Mouse (Mus musculus) lung, embryonic 15.5 days (tissue): Measurements from ENCODE around the gene Chrm3. TPM values are rescaled to one million over a fixed set of nuclear protein-coding genes. Genes with fewer than 3 reads are reported as not detected.
A peak's percentile ranks its signal among the peaks of the same experiment; 100 is the strongest.
"Not testable (repeated sequence)": the region's sequence is repeated elsewhere in the genome, so short reads cannot be mapped to it uniquely, and the experiment has no call there.

ENCODE experiments used
- ATAC-seq: fragments of 200-750 bp; cut with Nextera tagmentation; 2 replicates; pipeline ENCODE4 v1.8.0; 2017; ENCODE audit warnings: moderate number of reproducible peaks, borderline replicate concordance; ENCODE audit not compliant: low FRiP score, low TSS enrichment; ENCODE audit errors: extremely low read depth
- H3K27ac ChIP-seq: fragments of 300-500 bp; sonication (generic); 2 replicates; pipeline ENCODE4 v1.5.1; 2015; ENCODE audit warnings: moderate library complexity, mild to moderate bottlenecking, inconsistent platforms
- H3K27me3 ChIP-seq: fragments of 300-500 bp; sonication (generic); 2 replicates; pipeline ENCODE4 v1.6.1; 2015; ENCODE audit warnings: inconsistent platforms
- H3K36me3 ChIP-seq: fragments of 300-500 bp; sonication (generic); 2 replicates; pipeline ENCODE4 v1.6.1; 2015; ENCODE audit warnings: inconsistent platforms
- H3K4me1 ChIP-seq: fragments of 300-500 bp; sonication (generic); 2 replicates; pipeline ENCODE4 v1.6.1; 2015; ENCODE audit warnings: inconsistent platforms
- H3K4me2 ChIP-seq: fragments of 300-500 bp; sonication (generic); 2 replicates; pipeline ENCODE4 v1.6.1; 2015; ENCODE audit warnings: inconsistent platforms, mild to moderate bottlenecking, moderate library complexity
- H3K4me3 ChIP-seq: fragments of 300-500 bp; sonication (generic); 2 replicates; pipeline ENCODE4 v1.5.1; 2015; ENCODE audit warnings: mild to moderate bottlenecking, inconsistent platforms
- H3K9ac ChIP-seq: fragments of 300-500 bp; sonication (generic); 2 replicates; pipeline ENCODE4 v1.6.1; 2015; ENCODE audit warnings: inconsistent platforms
- H3K9me3 ChIP-seq: fragments of 300-500 bp; sonication (generic); 2 replicates; pipeline ENCODE4 v1.6.1; 2016; ENCODE audit warnings: inconsistent platforms
- WGBS: fragments of 180-500 bp; shearing (Covaris S2); methylation state at CpG from one replicate; pipeline ENCODE4 v1.1.7; 2015; 5-methylcytosine and 5-hydroxymethylcytosine counted together
- microRNA-seq: library from miRNA; unstranded; fragments of <30 nt; microRNA quantifications from one replicate; pipeline ENCODE4, GENCODE M21; 2016
- polyA plus RNA-seq: library from polyadenylated mRNA; unstranded; fragments of >200 nt; fragmentation: Nextera tagmentation; extraction: Ambion mirVana; gene quantifications from 2 replicates; pipeline ENCODE4 v1.2.1, GENCODE M21; 2015

Chrm3 gene
- polyA plus RNA-seq, 1 experiment from 2014 or later = 0.55 TPM

DNA sequence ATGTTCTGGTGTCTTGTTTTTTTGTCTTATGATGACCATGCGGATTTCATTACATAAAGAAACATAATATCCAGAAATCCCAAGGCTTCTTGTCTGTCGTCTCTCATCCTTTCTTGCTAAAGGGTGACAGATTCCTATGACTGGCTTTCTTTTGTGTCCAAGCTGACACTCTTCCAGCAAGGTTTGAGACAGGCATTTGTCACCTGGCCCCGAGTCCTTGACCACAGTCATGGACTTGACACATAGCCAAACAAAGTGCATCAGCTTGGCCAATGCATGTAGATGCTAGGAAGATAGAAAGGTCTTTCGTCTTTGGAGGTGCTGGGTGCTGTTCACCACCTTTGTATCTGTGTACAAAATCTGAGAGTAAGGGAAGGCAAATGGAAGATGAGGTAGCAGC lies 480.2 kb downstream of the Chrm3 start:
- 65% methylated on average over 4 of the region's 4 CpGs for WGBS
- no peaks in the 10 kb centered on the region for H3K36me3 ChIP-seq
- H3K9ac ChIP-seq = no peak overlapping the region
- H3K4me2 ChIP-seq = no peak overlapping the region
- H3K4me1 ChIP-seq = peaks cover 4% of the 10 kb centered on the region; the same call in 1 of the 2 replicates
- no peak overlapping the region for H3K27ac ChIP-seq
- no peaks in the 10 kb centered on the region for H3K9me3 ChIP-seq
- ATAC-seq = no peak
- no peaks in the 10 kb centered on the region for H3K27me3 ChIP-seq
- no peak overlapping the region for H3K4me3 ChIP-seq

DNA sequence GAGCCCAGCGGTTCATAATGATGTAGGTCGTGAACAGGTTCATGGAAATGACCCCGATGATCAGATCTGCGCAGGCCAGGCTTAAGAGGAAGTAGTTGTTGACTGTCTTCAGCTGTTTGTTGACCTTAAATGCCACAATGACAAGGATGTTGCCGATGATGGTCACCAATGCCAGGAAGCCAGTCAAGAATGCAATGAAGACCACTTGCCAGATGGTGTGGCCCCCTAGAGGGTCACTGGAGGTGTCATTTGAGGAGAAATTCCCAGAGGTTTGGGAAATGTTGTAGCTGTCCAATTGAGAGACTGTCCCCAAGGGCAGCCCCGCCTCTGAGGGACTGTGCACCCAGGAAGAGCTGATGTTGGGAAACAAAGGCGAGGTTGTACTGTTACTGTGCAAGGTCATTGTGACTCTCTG lies 482.0 kb downstream of the Chrm3 start:
- Histone ChIP-seq H3K27me3 (no peaks in the 10 kb centered on the region), H3K9me3 (no peaks in the 10 kb centered on the region), H3K27ac (no peak overlapping the region), H3K4me2 (no peak overlapping the region), H3K4me1 (peaks cover 4% of the 10 kb centered on the region; the same call in 1 of the 2 replicates), H3K36me3 (no peaks in the 10 kb centered on the region), H3K4me3 (no peak overlapping the region), H3K9ac (no peak overlapping the region)
- no peak for ATAC-seq
- WGBS = 80% methylated on average over 7 of the region's 7 CpGs

DNA sequence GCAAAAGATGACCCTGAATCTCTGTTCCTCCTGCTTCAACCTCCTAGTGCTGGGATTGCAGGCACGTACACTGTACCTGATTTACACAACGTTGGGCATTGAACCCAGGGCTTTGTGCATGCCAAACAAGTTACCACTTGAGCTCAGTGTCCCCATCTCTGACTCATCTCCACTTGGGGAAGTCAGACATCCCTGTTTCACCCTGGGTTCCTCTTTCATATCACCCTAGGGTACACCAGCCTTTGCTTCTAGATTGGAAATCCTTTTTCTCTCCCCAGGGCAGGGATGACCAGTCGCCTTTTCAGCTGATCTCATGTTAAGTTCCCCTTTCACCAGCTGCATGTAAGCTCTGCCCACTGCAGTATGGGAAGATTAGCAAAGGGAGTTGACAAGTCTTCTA lies 487.3 kb downstream of the Chrm3 start:
- Histone ChIP-seq H3K27me3 (no peaks in the 10 kb centered on the region), H3K9me3 (no peaks in the 10 kb centered on the region), H3K36me3 (no peaks in the 10 kb centered on the region), H3K4me3 (no peak overlapping the region), H3K27ac (no peak overlapping the region), H3K9ac (no peak overlapping the region), H3K4me1 (no peaks in the 10 kb centered on the region), H3K4me2 (no peak overlapping the region)
- WGBS = 72% methylated on average over 3 of the region's 3 CpGs
- no peak for ATAC-seq

DNA sequence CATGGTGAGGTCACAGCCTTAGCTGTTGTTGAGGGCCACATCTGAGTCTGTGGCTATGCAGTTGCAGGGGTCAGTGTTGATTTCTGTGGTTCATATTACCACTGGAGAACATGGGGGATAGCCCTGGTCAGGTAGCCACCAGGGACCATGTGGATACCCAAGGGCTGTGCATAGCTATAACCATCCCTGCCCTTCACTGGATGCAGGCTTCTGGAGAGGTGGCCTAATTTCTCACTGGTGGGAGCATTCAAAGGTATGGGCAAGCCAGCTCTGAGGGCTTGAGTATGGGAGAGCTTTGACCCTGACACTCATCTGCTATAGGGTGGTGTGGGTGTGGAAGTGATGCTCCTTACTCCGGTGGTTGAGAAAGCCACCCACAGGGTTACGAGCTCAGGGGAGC lies 494.5 kb downstream of the Chrm3 start:
- 76% methylated on average over 2 of the region's 2 CpGs for WGBS
- no peak for ATAC-seq
- H3K27me3 ChIP-seq = no peaks in the 10 kb centered on the region
- no peaks in the 10 kb centered on the region for H3K9me3 ChIP-seq
- H3K9ac ChIP-seq = no peak overlapping the region
- no peak overlapping the region for H3K4me2 ChIP-seq
- no peak overlapping the region for H3K27ac ChIP-seq
- no peaks in the 10 kb centered on the region for H3K4me1 ChIP-seq
- no peaks in the 10 kb centered on the region for H3K36me3 ChIP-seq
- H3K4me3 ChIP-seq = no peak overlapping the region

DNA sequence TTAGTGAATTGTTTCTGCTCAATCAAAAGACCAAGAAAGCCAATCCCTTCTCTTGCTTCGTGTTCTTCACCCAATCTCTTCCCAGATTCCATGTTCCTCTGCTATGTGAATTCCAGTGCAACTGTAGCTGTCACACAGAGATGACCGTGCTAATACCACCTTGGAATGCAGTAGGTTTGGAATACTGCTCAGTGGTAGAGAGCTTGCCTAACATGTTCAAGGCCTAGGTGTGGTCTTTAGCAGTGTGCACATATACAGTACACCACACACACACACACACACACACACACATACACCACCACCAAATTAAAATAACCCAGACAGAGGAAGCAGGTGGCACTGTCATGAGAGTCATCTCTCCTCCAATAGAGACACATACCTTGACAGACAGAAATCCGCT lies 513.1 kb downstream of the Chrm3 start:
- Histone ChIP-seq H3K27me3 (no peaks in the 10 kb centered on the region), H3K4me2 (no peak overlapping the region), H3K36me3 (no peaks in the 10 kb centered on the region), H3K27ac (no peak overlapping the region), H3K4me1 (no peaks in the 10 kb centered on the region), H3K4me3 (no peak overlapping the region), H3K9ac (no peak overlapping the region), H3K9me3 (no peaks in the 10 kb centered on the region)
- WGBS = 79% methylated on average over 3 of the region's 3 CpGs
- ATAC-seq = no peak

DNA sequence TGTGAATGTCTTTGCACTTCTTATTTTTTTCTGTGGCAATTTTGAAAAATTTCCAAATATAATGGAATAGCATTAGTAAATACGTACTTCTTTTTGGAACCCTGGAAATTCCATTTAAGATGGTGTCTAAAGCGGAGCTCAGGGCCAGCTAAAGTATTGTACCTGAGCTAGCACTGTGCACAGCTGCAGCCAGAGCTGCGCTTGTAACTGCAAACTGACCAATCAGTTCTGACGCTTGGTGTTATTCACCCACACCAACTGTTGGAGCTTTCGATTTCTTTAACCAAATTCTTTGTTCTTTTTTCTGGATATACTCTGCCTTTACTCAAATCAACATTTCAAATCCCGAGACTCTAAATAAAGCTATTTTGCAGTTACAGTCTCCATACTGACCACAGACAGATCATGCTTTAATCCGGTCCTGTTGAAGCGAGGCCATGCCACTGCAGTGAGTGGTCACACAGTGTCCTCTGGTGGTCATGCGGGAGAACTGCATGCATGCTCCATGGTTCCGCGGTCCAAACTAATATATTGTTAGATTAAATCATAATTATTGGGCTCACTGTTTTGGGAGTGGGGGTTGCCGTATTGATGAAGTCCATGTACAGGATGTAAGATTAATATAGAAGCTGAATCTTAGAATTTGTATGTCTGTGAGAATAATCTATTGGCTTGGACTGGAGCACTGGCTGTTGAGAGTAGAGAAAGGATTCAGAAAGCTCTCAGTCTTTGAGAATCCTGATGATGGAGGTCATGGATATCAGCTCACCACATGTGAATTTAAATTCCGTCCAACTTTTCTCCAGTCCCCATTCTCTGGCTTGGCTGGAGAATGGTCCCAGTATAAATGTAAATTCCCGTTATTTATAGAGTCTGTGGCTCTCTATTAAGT lies 513.9 kb downstream of the Chrm3 start:
- H3K36me3 ChIP-seq = no peaks in the 10 kb centered on the region
- H3K9ac ChIP-seq = no peak overlapping the region
- H3K27ac ChIP-seq = no peak overlapping the region
- 33% methylated on average over 14 of the region's 14 CpGs for WGBS
- ATAC-seq = peak; percentile 67; the same call in 1 of the 2 replicates
- H3K4me3 ChIP-seq = no peak overlapping the region
- no peak overlapping the region for H3K4me2 ChIP-seq
- no peaks in the 10 kb centered on the region for H3K4me1 ChIP-seq
- no peaks in the 10 kb centered on the region for H3K9me3 ChIP-seq
- H3K27me3 ChIP-seq = no peaks in the 10 kb centered on the region

DNA sequence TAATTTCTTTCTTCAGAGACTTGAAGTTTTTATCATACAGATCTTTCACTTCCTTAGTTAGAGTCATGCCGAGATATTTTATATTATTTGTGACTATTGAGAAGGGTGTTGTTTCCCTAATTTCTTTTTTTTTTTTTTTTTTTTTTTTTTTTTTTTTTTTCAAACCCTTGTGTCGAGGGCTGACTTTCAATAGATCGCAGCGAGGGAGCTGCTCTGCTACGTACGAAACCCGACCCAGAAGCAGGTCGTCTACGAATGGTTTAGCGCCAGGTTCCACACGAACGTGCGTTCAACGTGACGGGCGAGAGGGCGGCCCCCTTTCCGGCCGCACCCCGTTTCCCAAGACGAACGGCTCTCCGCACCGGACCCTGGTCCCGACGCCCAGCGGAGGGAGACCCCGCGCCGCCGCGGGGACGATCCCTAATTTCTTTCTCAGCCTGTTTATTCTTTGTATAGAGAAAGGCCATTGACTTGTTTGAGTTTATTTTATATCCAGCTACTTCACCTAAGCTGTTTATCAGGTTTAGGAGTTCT lies 526.4 kb downstream of the Chrm3 start:
- H3K4me2 ChIP-seq, H3K9me3 ChIP-seq, H3K4me3 ChIP-seq, H3K36me3 ChIP-seq, H3K27me3 ChIP-seq, H3K4me1 ChIP-seq, H3K9ac ChIP-seq, H3K27ac ChIP-seq: not testable (repeated sequence)
- ATAC-seq = peak; percentile 69; the same call in 1 of the 2 replicates
- 60% methylated on average over 33 of the region's 33 CpGs for WGBS

DNA sequence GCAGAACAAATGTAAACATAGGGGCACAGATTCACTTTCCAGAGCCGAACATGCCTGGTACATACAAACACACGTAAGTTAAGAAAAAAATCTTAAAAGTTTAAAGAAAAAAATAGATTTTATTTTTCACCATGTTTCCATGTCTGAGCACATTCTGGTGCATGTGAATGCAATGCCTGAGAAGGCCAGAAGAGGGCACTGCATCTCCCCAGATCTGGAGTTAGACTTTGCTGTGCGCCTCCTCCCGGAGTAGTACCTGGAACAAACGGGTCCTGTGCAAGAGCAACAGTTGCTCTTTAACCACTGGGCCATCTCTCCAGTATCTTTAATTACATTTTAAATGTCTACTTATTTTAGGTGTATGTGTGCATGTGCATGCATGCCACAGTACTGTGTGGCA lies 534.4 kb downstream of the Chrm3 start:
- H3K36me3 ChIP-seq = no peaks in the 10 kb centered on the region
- ATAC-seq = no peak
- 69% methylated on average over 5 of the region's 5 CpGs for WGBS
- no peaks in the 10 kb centered on the region for H3K27me3 ChIP-seq
- no peaks in the 10 kb centered on the region for H3K9me3 ChIP-seq
- no peaks in the 10 kb centered on the region for H3K4me1 ChIP-seq
- no peak overlapping the region for H3K27ac ChIP-seq
- no peak overlapping the region for H3K4me2 ChIP-seq
- no peak overlapping the region for H3K9ac ChIP-seq
- H3K4me3 ChIP-seq = no peak overlapping the region

Small RNA genes lying within 50 kb of the gene (microRNA-seq; reads per million reads assigned to microRNA genes)
- not detected for gene Gm24187
